Mouse (Mus musculus) G1E (cell line): ENCODE data around the gene Rexo4.

Experiments used
- CTCF ChIP-seq: IDR thresholded peaks from 2 replicates; pipeline ENCODE4 v1.5.1; 2012; ENCODE audit warnings: low read depth, low read length, inconsistent platforms, mixed read lengths
- POLR2AphosphoS5 ChIP-seq: IDR thresholded peaks from 2 replicates; pipeline ENCODE4 v1.6.1; 2012; ENCODE audit warnings: low read depth, low read length, inconsistent platforms; ENCODE audit not compliant: insufficient replicate concordance
- TAL1 ChIP-seq: conservative IDR thresholded peaks from 2 replicates; pipeline ENCODE4 v1.6.1; 2012; ENCODE audit warnings: low read depth, low read length, inconsistent platforms, mixed read lengths

DNA sequence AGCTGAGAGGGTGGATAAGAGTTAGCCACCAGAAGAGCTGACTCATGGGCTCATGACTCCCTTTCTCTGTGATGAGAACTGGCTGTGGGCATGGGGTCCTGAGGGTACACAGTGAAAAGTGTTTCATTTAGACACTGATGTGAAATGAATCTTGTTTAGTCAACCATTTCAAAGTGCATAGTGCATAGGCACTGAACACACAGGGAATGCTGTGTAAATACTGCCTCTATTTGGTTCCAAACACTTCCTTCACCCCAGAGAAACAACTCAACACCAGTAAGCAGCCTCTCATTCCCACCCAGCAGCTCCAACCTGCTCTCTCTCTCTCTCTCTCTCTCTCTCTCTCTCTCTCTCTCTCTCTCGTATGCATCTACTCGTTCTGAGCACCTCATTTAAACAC lies 20.0 kb upstream of the Rexo4 start:
- TF ChIP-seq CTCF = no peak
- no peak for TF ChIP-seq TAL1
- no peak for TF ChIP-seq POLR2AphosphoS5
